Mouse (Mus musculus) cortical plate, adult 2 months (tissue): Measurements from ENCODE around the gene Akap1.

Experiments used
- CTCF ChIP-seq: fragments of 200-500 bp; IDR thresholded peaks from 2 replicates; pipeline ENCODE4 v1.5.1; 2011; ENCODE audit warnings: mild to moderate bottlenecking, control low read depth, low read length; ENCODE audit not compliant: insufficient read depth; ENCODE audit errors: extremely low read depth
- POLR2A ChIP-seq: fragments of 200-500 bp; IDR thresholded peaks from 2 replicates; pipeline ENCODE4 v1.6.1; 2011; ENCODE audit warnings: mild to moderate bottlenecking, low read length, control low read depth; ENCODE audit not compliant: insufficient read depth; ENCODE audit errors: extremely low read depth

- TF ChIP-seq POLR2A (no peak), CTCF (no peak)
Observed at GRCm38 (mm10) chr11:88907886-88908285, 43.5 kb upstream of the Akap1 start.
